Mouse (Mus musculus): ENCODE data around the gene Cnppd1. TPM values are rescaled to one million over a fixed set of nuclear protein-coding genes. Genes with fewer than 3 reads are reported as not detected.
A peak's percentile ranks its signal among the peaks of the same experiment; 100 is the strongest.

The Cnppd1 gene
- total RNA-seq, 2 experiments from 2014 or later, result 31.7 to 33.4 TPM

DNA sequence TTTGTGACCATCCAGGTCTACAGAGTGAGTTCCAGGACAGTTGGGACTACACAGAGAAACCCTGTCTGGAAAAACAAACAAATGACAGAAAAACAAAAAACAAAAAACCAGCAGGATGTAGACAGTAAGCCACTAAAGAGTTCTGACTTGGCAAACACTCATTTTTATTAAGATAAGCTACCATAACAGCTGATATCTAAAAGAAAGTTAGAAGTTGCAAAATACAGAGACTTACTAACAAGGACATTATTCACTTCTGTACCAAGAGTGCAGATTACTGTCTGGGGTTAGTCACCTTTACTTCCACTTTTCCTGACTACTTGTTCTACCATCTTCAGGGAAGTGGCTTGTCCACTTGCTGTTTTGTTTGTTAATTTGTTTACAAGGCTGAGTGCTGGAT, 16.5 kb upstream of the Cnppd1 start:
- intact Hi-C loops (cut with DNase I), result no loop called here
- no peak for DNase-seq (ENCODE audit: extremely low spot score in 1 of 2, low spot score in 2 of 2)

DNA sequence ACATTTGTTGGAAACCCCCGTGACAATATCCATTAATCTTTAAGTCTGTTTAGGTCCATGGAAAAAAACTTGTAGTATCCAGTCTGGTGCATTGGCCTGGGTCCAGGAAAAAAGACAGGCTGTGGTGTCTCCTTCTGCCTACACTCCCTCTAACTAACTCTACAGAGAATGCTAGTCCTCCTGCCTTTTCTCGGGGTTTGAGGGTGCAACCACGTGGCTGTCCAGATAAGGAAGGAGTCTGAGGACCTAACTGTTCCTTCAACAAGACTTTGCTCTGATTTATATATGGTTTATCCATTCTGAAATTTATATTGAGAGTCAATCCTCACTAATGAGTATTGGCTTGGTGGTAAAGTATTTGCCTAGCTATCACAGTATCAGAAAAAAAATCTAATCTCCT, 13.3 kb upstream of the Cnppd1 start:
- no peak for DNase-seq (ENCODE audit: extremely low spot score in 1 of 2, low spot score in 2 of 2)
- intact Hi-C loops (cut with DNase I), result no loop called here

DNA sequence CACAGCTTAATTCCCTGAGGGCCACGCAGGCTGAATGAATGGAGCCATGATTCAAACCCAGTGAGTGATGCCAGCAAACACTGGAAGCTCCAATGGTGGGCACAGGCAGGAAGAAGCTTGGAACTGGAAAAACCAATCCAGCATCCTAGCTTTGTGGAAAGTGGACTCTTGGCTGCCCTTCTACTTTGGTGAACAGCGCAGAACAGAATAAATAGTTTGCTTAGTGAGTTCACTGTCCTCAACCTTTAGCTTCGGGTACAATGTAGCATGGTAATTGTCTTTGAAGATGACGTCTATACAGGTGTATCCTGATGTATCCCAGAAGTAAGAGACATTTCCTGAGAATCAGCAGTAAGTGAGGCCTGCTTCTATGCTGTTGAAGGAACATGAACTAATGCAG, 6.2 kb upstream of the Cnppd1 start:
- intact Hi-C loops (cut with DNase I), result no loop called here
- no peak for DNase-seq (ENCODE audit: extremely low spot score in 1 of 2, low spot score in 2 of 2)

DNA sequence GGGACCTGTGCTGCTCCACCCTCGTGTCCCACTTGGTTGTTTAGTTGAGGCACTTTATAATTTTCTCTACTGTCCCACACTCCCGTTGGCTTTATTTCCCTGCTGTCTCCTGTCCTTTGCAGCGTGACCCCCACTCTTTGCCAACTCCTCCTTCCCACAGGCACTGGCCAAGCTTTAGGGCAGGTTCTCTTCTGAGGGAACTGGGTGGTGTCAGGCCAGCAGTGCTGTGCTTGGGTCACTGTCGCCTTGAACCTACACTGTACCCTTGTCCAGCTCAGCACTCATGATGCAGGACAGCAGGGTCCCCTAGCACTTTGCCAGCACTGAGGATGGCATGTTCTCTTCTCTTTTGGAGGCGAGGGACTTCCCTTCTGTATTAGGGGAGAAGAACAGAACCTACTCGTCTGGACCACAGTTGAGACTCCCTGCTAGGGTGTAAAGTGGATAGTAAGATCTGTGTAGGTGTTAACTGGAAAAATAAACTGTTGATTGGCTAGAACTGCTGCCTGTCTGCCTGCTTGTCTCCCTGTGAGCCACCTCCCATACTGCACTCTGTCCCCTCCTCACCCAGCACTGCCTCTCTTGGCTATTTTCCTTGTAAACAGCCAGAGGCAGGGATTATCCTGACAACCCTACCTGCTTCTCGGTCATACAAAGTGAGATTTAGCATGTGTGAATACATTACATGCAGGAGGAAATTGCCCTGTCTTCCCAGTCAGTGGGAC, 5.1 kb upstream of the Cnppd1 start:
- DNase-seq (ENCODE audit: extremely low spot score in 1 of 2, low spot score in 2 of 2), result no peak
- intact Hi-C loops (cut with DNase I), result no loop called here

DNA sequence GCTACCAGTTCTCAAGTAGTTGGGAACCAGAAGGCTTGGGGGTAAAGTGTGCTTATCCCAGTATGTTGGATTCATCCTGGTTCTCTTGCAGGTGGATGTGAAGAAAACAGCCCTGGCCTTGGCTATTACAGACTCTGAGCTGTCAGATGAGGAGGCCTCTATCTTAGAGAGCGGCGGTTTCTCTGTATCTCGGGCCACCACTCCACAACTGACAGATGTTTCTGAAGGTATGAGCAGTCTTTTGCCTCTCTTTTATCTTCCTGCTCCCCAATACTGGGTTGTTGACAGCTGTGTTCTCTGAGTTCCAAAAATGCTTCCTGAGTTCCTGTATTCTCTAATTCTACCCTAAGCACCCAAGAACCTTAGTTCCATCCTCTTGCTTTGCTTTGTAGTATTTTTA, 3.1 kb upstream of the Cnppd1 start:
- no peak for DNase-seq (ENCODE audit: extremely low spot score in 1 of 2, low spot score in 2 of 2)
- intact Hi-C loops (cut with DNase I), result no loop called here

DNA sequence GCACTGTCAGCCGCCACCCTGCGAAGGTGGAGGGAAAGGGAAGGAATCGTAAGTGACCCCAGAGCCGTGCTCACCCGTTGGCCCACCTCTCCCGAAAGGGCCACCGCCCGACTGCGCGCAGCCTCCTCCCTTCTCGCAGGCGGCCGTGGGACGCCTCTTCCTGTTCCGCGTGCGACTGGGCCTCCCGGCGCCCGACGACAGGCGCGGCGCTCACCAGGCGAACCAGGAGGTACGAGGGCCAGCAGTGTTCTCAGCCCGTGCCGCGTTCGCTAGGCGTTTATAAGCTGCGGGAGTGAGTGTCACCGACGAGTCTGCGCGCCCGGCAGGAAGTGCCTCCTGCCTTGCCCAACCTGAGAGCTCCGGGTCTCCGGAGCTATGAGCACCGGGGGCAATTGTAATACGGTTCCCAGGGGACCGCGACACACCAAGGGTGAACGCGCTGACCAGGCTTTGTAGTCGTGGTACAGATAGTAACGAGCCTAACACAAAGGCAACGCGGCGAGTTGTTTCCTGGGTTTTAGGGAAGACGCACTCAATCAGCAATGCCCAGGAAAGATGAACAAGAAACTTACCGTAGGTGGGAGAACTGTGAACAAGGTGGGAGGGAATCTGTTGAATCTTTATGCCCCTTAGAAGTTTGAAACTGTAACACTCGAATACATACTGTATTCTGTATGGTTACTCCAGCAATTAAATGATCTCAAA, 873 bp downstream of the Cnppd1 start:
- peak in 1 of 2 experiments; percentile 83 for DNase-seq (ENCODE audit: extremely low spot score in 1 of 2, low spot score in 2 of 2)
- intact Hi-C loops (cut with DNase I), result no loop called here

DNA sequence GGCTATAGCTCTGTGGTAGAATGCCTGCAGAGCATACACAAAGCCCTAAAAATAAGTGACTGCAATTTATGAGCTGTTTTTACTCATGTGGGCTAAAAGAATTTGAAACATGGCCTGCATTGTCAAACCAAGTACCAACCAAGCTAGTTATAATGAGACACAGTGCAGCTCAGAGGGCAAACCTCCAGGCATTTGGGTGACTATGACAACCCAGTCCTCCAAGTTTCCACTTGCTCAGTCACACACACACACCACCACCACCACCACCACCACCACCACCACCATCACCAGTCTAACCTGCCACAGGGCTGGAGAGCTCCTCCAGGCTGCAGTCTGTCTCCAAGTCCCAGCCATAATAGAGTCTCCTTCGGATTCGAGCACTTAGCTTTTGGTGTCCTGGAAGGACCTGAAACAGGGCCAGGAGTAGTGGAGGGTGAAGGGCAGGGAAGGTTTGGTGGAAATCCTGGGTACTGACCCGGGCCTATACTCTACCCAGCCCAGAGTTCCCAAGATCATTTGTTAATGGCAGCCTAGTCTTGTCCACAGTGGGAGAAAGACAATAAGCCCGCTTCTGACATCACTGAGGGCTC, 1.8 kb downstream of the Cnppd1 start:
- intact Hi-C loops (cut with DNase I), result no loop called here

DNA sequence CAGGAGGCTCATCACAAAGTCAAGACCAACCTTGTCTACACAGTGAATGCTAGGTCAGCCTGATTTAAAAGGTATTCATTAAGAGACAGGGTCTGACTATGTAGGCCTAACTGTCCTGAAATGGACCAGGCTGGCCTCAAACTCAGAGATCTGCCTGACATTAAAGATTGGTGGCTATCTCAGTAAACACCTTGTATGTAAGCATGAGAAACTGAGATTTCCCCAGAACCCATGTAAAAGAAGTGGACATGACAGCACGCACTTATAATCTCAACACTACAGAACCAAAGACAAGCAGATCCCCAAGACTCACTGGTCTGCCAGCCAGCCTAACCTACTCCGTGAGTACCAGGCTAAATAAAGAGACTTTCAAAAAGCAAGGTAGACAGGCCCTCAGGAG, 4.1 kb downstream of the Cnppd1 start:
- no peak for DNase-seq (ENCODE audit: extremely low spot score in 1 of 2, low spot score in 2 of 2)
- intact Hi-C loops (cut with DNase I), result no loop called here

More for the DNA sequence above, 1.8 kb downstream of the Cnppd1 start:
- no peak for DNase-seq (ENCODE audit: extremely low spot score in 1 of 2, low spot score in 2 of 2)

DNA sequence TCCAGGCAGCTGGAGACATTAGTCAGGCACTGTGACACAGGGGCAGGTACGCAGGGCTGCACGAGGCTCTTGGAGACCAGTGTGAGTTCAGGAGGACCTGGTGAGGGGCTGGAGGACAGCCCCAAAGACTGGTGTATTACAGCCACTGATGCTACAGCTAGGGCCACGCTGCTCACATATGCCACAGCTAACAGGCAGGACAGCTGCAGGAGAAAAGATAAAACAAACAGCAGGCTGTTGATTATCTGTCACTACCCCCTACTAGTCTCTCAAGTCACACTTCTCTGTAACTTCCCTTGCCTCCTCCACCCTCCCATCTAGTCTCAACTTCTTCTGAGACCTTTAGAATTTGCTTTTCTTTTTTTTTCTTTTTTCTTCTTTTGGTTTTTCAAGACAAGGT, 5.8 kb downstream of the Cnppd1 start:
- intact Hi-C loops (cut with DNase I), result no loop called here
- no peak for DNase-seq (ENCODE audit: extremely low spot score in 1 of 2, low spot score in 2 of 2)

DNA sequence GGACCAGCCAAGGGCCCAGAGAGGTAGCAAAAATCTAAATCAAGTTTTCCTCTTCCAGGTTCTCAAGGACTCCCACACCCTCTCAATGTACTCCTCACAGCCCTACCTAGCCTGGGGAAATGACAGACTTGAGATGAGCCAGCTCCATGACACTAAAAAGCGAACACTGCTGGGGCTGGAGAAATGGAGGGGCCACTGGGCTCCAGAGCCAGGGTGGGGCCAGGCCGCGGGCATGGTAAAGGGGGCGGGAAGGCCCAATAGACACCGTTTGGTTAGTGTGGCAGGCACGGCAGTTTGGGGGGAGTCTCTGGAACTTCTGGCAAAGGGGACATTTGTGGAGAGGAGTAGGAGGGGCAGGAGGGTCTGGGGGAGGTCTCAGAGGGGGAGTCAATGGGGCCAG, 6.2 kb downstream of the Cnppd1 start:
- no peak for DNase-seq (ENCODE audit: extremely low spot score in 1 of 2, low spot score in 2 of 2)

DNA sequence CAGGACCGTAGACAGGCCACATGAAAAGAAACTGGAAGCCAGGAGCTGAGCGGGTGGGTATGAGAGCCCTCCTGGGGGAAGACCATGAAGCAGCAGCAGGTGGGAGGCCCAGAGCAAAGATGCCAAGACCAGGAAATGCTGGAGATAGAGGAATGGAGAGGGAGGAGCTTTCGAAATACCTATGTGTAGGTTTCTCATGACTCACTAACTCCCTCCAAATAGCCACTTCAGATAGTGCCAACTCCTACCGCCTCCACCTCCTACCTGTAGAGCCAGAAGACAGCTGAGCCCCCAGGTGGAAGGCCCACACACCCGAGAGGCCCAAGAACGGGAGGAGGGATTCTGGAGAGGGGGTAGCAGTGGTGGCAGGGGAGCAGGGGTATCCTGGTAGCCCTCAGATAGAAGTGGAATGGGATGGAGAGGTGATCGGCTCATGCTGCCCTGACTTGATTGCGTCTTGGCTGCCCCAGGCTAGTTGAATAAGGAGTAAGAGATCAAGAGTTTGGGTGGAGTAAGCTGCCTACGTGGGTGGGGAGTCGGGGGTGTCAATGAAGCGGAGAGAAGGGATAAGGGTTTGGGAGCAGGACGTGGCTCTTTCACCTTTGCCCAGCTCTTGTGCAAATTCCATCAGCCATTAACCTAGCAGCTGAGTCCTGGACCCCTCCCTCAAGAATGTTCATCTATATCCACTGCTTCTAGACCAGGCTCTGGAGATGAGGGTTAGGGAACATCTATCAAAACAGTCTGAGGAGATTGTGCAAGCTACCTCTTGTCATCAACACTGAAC, 8.9 kb downstream of the Cnppd1 start, which contains the start of gene Slc23a3:
Gene Slc23a3, minus strand, starts transcription at position 470 of the 787 bp plus-strand sequence.
- intact Hi-C loops (cut with DNase I), result no loop called here
- DNase-seq (ENCODE audit: extremely low spot score in 1 of 2, low spot score in 2 of 2), result no peak

More for the DNA sequence above, 6.2 kb downstream of the Cnppd1 start:
- intact Hi-C loops (cut with DNase I), result no loop called here

DNA sequence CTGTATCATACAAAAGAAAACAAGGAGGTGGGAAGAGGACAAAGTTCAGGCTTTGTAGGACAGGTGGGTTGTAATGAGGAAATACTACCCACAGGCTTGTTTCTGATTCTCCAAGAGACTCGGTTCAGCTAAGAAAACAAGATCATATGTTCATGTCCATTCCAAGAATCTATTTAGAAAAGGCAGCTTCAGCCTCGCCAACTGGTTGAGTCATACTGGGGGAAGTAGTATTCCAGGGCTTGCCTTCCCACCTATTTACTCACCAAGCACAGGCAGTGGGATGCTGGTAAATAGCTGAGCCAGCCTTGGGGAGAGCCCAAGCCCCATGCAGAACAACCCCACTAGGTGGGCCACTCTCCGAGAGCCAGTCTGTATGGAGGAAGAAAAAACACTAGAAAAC, 13.9 kb downstream of the Cnppd1 start:
- intact Hi-C loops (cut with DNase I), result no loop called here

DNA sequence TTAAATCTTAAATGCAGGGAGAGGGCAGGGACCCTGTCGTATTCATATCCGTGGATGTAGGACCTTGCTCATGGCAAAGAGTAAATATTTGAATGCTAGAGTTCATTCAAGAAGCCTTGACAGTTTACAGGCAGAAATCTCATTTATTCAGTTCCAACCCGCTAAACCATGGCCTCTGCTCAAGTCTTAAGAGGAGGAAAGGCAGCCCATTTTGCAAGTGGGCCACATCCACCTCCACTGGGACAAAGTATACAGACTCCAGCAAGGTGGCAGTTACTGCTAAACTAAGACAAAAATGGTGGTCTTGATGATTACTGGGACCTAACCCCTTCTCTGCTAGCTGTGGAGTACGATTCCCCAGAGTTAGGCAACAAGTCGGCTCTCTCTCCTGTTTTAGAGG, 17.1 kb downstream of the Cnppd1 start:
- intact Hi-C loops (cut with DNase I), result no loop called here
- no peak for DNase-seq (ENCODE audit: extremely low spot score in 1 of 2, low spot score in 2 of 2)

More for the DNA sequence above, 13.9 kb downstream of the Cnppd1 start:
- DNase-seq (ENCODE audit: extremely low spot score in 1 of 2, low spot score in 2 of 2), result no peak

DNA sequence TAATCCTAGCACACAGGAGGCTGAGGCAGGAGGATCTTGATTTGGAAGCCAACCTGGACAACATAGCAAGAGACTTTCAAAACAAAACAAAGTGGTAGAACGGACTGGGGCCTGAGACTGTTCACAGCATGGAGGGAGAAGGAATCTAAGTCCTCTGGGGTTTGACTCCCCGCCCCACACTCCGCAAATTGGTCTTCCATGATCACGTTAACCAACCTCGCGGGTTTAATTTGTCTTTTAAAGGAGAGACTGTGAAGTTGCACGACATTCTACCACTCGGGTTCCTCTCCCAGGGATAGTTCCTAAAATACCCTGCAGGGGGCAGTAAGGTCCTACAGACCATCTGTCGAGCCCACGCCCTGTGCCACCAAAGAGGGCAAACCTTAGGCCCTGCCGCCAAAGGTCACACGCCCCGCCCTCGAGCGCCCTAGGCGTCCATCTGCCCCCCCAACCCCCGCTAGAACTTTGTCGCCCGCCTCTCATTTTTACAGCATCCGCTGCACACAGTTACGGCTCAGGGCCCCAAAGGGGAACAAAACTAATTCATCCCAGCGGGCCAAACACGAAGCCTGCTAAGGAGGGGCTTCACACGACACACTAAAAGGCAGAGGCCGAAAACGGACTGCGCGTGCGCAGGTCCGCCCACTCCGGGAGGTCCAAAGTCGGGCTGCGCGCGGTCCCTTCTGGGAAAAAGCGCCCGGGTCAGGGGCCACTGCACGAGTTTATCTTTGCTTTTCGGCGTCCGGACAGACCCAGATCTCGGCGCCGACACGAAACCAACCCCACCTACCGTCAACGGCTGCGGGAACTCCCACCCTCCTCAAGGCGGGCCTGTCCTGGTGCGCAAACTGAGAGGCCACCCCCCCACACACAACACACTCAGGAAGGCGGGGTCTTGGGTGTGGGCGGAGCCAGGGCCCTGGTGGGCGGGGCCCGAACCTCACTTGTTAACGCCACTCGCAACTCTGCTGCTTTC, 17.9 kb downstream of the Cnppd1 start, which contains the start of gene Nhej1:
Gene Nhej1, minus strand, starts transcription at position 855 of the 976 bp plus-strand sequence.
- intact Hi-C loops (cut with DNase I), result no loop called here

DNA sequence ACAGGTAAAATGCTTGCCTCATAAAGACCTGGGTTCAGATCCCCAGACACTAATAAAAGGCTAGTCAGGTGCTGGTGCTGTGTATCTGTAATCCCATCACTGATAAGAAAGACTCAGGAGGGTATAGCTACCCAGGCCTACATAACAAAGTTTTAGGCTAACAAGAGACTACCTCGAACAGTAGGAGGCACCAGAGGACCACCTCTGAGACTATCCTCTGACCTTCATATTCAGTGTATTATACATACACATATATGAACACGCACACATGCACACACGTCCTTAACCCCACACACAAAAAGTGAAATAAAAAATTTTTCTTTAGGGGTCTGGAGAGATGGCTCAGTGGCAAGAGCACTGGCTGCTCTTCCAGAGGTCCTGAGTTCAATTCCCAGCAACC, 20.3 kb downstream of the Cnppd1 start:
- intact Hi-C loops (cut with DNase I), result no loop called here
- no peak for DNase-seq (ENCODE audit: extremely low spot score in 1 of 2, low spot score in 2 of 2)

More for the DNA sequence above, 17.9 kb downstream of the Cnppd1 start, which contains the start of gene Nhej1:
- DNase-seq (ENCODE audit: extremely low spot score in 1 of 2, low spot score in 2 of 2), result peak; percentile 83 to 95
